Mouse (Mus musculus): Measurements from ENCODE around the gene Gm7982.
"Not testable (repeated sequence)": the region's sequence is repeated elsewhere in the genome, so short reads cannot be mapped to it uniquely, and the experiment has no call there.

The Gm7982 gene

GRCm38 (mm10) chr5:95741714-95742113 lies at the start of gene Gm7982:
Gene Gm7982 (plus strand): TSS chr5:95742014.
- DNase-seq (ENCODE audit: low read depth, low spot score) = not testable (repeated sequence)

GRCm38 (mm10) chr5:95736073-95736472 lies 5.7 kb upstream of the Gm7982 start, which contains the start of gene Gm7978:
Gene Gm7978 (minus strand): TSS chr5:95736173.
- DNase-seq (ENCODE audit: low read depth, low spot score) = not testable (repeated sequence)

GRCm38 (mm10) chr5:95775690-95776089 lies 33.9 kb downstream of the Gm7982 start, which contains the start of gene E330014E10Rik:
Gene E330014E10Rik (plus strand): TSS chr5:95775990.
- DNase-seq (ENCODE audit: low read depth, low spot score) = not testable (repeated sequence)

All from brain, adult 2 months (tissue).